Mouse (Mus musculus) liver, embryonic 15.5 days (tissue): ENCODE results near the gene Lamb1. TPM values are rescaled to one million over a fixed set of nuclear protein-coding genes. Genes with fewer than 3 reads are reported as not detected.

ENCODE experiments used
- polyA plus RNA-seq: library from polyadenylated mRNA; unstranded; fragments of >200 nt; fragmentation: Nextera tagmentation; extraction: Ambion mirVana; gene quantifications from 2 replicates; pipeline ENCODE4 v1.2.1, GENCODE M21; 2015

Gene Lamb1
- polyA plus RNA-seq, 1 experiment from 2014 or later: 4.0 TPM

Other genes with a start within 250 kb of the Lamb1 start
- gene Fam110c, start 191.4 kb upstream of the Lamb1 start, polyA plus RNA-seq: 2.2 and 2.8 TPM in 2 replicates
- gene Gm6993, start 24.5 kb upstream of the Lamb1 start, polyA plus RNA-seq: not detected in 2 replicates
- 66.2 and 74.5 TPM in 2 replicates for gene Dld, start 86.2 kb downstream of the Lamb1 start, polyA plus RNA-seq
- 0.03 and 0.07 TPM in 2 replicates for gene Slc26a3, start 125.6 kb downstream of the Lamb1 start, polyA plus RNA-seq
- 3.5 and 4.1 TPM in 2 replicates for gene Cbll1, start 234.4 kb downstream of the Lamb1 start, polyA plus RNA-seq